Mouse (Mus musculus) lung, postnatal 10 days (tissue): ENCODE data around the gene Apbb2.
A peak's percentile ranks its signal among the peaks of the same experiment; 100 is the strongest.

Experiments used
- DNase-seq: peaks from one replicate; pipeline ENCODE4 v3.0.0; 2021

Gene Apbb2

GRCm38 (mm10) chr5:66468331-66469001, 150.1 kb downstream of the Apbb2 start:
- DNase-seq, result no peak

DNA sequence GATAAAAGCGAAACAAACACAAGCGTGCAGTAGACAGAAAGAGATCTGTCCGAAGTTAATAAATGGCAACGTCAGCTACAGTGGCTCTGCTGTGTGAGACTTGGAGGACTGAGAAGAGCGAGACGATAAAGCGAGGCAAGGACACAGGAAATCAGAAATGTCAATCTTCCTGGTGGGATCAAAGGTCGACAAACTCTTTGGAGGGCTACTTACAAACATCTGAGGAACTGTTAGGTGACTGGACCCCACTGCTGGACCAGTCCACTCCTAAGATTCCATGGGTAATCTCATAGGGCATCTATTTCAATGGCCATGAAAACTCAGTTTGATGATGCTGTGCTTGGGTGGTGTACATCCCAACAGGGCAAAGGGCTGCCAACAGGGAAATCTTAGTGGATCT, 155.9 kb downstream of the Apbb2 start:
- no peak for DNase-seq

- DNase-seq, result peak; percentile 16
Measured at GRCm38 (mm10) chr5:66458851-66459250, 159.7 kb downstream of the Apbb2 start.

DNA sequence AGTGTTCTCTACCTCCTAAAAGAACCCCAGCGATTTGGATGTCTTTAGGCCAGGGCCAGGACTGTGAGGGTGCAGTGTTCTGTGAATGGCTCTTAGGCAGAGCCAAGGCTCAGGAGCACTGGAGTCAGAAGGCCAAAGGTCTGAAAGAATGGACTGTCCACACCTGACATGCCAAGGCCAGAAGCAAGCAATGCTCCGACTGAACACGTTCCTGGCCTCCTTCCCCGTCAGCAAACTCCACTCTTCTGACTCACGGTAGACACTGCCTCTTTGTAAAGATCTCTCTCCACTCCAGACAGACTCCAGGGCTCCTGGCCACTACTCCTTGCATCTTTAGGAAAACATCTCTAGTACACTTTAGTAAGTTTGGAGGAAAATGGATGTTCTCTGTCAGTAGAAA, 163.3 kb downstream of the Apbb2 start:
- no peak for DNase-seq

DNA sequence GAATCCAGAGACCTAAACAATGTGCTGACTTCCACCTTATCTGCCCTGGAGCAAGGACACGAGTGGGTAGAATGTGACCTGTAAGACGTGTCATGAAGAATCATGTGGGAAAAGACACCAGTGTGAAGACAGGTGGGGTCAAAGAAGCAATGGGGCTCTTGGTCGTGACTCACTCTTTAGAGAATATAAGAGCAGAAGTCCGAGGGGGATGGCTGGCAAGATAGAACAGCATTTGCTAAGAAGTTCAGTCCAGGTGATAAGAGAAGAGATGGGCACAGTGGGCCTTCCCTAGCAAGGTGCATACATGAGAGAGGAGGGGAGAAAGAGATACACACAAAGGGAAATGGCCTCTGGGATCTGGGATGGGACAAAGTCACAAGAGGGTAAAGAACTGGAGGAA, 163.8 kb downstream of the Apbb2 start:
- no peak for DNase-seq

DNA sequence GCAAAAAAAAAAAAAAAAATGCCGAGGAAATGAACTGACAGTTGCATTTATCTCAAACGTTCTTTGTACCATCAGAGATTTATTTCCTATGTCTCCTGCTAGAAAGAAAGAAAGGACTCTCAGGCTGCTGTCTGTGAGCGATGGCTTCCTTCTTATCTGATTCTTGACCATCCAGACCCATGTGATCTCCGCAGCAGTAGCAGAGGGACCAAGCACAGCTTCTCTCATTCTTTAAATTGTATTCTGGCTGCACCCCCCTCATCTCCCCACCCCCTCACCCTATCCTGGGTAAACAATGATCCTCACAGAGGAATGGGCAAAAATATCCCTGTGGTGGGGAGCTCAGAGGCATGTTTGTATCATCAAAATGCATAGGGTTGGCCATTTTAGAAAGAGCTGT, 165.5 kb downstream of the Apbb2 start:
- no peak for DNase-seq

DNA sequence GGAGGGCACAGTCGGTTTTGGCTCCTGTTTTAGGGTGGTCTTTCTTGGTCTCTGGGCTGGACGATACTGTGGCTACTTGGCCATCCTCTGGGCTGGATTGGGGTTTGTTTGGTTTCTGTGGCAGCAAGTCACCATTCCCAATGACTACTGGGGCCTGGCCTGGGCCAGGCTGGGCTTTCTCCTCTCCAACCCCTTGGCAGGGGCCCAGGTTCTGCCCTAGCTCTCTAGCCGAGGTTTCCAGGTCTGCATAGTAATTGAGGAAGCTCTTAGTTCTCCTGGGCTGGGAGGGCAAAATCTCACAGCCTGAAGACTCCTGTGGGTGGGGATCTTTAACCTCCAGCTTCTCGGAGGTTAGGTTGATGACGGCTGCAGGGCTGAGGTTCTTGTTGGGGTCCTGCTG, 167.0 kb downstream of the Apbb2 start:
- DNase-seq, result no peak

- no peak for DNase-seq
Measured at GRCm38 (mm10) chr5:66445497-66445896, 173.1 kb downstream of the Apbb2 start.

DNA sequence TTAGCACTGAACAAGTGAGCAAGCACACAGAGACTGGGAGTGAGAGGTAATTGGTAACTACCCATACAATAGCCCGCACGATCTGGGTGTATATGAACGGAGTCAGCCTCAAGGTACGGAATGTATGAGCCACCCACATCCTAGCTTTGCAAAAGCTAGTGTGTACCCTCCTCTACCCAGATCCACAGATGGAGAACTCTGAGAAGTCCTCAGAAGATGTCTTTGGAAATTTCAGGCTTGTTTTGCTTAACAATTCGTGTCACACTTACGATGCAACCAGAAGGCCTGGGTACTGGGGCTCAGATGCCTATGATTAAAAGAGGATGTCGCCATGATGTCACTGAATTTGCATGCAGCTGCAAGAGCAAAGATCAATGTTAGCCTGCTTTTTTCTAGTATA, 176.3 kb downstream of the Apbb2 start:
- DNase-seq, result no peak

- no peak for DNase-seq
Measured at GRCm38 (mm10) chr5:66436791-66437246, 181.8 kb downstream of the Apbb2 start.

DNA sequence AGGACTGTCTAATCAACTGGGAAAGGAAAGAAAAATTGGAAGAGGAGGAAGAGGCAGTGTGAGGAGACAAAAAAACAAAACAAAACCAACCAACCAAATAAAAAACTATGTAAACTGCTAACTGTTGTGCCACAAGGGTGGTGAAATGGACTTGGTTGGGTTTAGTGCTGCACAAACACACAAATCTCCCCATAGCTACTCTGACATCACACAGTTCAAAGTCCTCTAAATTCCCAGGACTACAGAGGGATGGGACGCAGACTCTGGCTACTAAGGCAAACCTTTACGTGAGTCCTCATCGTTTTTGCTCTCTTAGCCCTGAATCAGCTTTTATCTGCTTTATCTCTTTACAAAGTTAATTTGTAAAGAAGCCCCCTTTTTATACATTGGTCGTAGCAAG, 183.4 kb downstream of the Apbb2 start:
- DNase-seq, result no peak

- DNase-seq, result no peak
Measured at GRCm38 (mm10) chr5:66429076-66429475, 189.5 kb downstream of the Apbb2 start.

DNA sequence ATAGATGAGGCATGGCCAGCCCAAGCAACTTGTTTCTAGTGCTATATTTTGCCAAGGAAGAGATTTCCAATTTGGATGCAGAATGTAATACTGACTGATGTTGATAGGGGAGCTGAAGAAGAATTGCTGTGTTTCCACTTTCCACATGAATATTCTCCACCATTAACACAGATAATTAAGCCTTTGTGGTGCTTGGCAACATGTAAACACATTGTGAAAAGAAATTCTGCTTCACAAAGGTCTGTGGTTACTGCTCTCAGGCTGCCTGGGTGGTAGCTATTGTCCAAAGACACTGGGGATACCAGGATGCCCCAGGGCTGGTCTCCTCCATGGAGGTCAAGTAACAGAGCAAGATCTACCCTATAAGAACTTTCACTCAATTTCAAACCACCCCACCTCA, 190.5 kb downstream of the Apbb2 start:
- no peak for DNase-seq

DNA sequence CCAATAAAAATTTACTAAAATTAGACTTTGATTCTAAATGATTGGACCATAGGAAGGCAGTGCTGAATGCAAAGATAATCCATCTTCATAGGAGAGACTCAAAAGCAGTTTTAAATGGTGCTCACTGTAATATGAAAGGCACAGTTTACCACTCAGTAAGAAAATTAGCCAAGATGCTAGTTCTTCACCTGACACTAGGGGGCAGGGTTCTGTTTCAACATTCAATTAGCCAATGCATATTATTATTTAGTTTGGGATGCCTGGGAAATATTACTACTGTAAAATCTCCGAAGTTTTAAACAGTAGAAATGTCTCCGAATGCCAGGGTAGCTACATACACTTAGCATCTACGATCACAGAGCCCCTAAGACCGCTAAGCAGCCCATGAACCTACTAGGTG, 194.7 kb downstream of the Apbb2 start:
- peak; percentile 70 for DNase-seq

GRCm38 (mm10) chr5:66423466-66423865, 195.1 kb downstream of the Apbb2 start:
- DNase-seq, result no peak

DNA sequence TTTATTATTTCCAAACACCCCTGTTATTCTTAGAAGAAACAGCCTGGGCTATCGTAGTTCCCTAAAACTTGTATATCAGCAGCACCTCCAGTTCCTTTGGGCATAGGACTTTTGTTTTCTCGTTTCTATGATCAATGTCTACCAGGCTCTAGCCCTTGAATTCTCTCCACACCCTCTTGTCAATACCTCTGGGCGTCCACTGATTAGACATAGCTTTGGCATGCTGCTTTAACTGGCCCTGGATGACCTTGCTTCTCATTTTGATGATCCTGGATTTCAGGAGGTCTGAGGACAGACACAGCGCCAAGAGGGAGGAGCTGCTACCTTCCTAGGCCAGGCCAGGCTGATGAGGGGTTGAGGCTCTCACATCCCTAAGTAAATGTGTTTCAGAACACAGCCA, 196.6 kb downstream of the Apbb2 start:
- DNase-seq, result no peak

- no peak for DNase-seq
Measured at GRCm38 (mm10) chr5:66421230-66421629, 197.4 kb downstream of the Apbb2 start.

GRCm38 (mm10) chr5:66420011-66420410, 198.6 kb downstream of the Apbb2 start:
- no peak for DNase-seq

- DNase-seq, result no peak
Measured at GRCm38 (mm10) chr5:66417289-66417688, 201.3 kb downstream of the Apbb2 start.

DNA sequence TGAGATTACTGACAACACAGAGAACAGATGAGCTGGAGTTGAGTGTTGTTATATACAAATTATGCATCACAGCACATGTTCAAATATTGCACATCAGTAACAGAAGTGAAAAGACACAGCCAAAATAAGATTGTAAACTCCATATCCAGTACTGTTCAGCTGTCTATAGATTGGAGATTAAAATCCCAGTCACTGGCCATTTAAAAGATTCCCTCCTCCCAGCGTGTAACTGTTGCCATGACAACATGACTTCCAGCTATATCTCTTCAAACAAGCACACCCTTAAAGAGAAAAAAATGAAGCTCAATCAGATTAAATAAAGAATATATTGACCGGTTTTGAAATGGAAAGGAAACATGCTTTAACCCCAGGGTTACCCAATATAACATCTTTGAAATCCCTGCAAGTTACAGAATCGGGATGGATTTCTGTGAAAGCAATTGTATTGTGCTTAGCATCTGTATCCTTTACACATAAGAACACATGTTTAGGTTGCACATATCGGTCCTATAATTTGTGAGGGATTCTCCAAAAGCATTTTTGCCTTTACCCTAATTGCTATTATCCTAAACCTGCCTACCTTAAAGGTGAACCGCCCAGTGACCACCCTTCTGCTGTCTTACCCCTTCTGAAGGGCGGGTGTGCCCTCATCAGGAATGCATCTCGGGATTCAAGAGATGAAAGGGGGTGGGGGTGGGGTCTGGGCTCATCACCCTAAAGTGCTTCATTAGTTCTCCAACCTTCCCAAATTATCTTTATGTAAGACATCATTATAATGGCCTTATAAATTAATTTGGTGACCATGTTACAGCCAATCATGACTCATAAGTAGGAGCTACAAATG, 202.7 kb downstream of the Apbb2 start:
- DNase-seq, result no peak

DNA sequence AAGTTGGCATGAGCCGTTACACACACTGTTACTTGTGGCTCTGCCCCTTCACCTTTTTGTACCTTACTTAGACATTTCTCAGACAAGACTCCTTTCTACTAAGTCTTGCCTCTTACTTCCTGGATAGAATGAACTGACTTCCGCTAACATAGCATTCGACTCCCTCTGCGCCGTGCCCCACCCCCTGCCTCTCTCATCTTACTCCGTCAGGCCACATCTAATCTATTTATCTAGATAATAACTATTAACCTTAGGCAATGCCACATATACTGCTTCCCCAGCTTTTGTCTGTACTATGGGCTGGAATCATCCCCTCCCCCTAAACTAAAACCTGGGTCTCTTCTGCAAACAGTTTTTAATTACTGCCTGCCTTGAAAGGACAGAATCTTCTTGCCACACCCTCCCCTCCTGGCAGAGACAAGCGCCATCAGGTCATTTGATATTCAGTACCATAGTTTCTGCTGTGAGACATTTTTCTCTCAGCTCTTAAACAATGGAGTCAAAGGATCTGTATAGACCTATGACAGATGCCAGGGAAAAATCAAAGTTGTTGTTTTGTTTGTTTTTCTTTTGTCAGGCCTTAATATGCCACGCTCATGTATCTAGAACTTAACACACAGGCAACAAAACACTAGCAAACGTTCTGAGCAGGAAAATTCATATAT, 203.4 kb downstream of the Apbb2 start:
- no peak for DNase-seq

DNA sequence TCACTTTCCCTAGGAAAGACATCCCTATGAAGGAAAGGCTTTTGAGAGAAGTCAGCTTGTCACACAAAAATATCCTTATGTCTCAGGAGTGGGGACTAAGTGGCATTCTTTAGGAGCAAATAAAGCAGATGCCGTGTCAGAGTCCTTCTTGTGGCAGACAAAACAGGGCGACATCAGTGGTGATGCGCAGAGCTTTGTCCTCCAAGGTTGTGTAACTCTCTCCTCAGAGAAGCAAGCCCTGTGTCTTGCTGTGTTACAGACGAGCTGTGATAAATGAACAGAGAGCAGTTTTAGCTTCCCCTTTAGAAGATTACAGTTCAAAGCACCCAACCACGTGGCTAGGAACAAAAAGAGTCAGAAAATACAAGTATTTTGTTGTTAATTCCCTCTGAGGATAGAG, 205.2 kb downstream of the Apbb2 start:
- DNase-seq, result no peak

DNA sequence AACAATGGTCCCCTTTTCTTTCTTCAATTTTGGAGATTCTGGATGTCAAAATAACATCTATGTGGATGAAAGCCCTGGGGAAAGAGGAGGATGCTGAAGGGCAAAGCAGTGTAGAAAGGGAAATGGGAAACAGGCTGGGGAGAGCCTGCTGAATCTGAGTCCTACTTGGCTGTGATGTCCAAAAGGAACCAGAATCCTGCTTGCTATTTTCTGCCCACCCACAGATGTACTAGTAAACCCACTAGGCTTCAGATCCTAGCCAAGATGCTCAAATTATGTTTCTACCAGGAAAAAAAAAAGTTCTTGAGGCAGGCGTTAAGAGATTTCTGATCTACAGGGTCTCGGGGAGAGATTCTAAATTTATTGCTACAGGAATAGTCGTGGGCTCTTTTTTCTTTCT, 205.8 kb downstream of the Apbb2 start:
- no peak for DNase-seq

DNA sequence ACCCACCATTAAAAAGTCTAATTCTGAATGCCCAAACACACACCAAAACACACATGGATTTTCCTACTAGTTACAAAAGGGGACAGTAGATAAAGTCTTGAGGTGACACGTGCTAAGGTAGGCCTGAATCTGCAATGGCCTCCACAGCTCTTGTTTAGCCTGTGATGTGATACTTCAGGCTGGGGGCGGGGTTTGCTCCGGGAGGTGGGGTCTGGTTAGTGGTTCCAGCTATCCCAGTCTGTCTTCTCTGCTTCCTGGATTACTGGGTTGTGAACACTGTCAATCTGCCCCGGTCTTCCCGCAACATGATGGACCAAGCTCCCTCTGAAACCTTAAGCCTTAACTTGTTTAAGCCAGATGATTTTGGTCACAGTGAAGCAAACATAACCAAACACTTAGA, 210.0 kb downstream of the Apbb2 start:
- no peak for DNase-seq
